Mouse (Mus musculus) forebrain, embryonic 10.5 days (tissue): ENCODE measurements around the gene Prkar1a. TPM values are rescaled to one million over a fixed set of nuclear protein-coding genes. Genes with fewer than 3 reads are reported as not detected.

Source experiments
- polyA plus RNA-seq: library from polyadenylated mRNA; unstranded; fragments of >200 nt; fragmentation: Nextera tagmentation; extraction: Ambion mirVana; gene quantifications from 2 replicates; pipeline ENCODE4 v1.2.1, GENCODE M21; 2016

Prkar1a gene
- polyA plus RNA-seq, 1 experiment from 2014 or later, result 300 TPM

Other genes starting within 250 kb of the Prkar1a start
- gene 9930022D16Rik, start 235.5 kb upstream of the Prkar1a start, polyA plus RNA-seq, result not detected in 2 replicates
- gene Amz2, start 223.5 kb upstream of the Prkar1a start, polyA plus RNA-seq, result 41.9 and 44.4 TPM in 2 replicates
- 2.2 and 2.8 TPM in 2 replicates for gene Arsg, start 176.0 kb upstream of the Prkar1a start, polyA plus RNA-seq
- gene Slc16a6, start 175.8 kb upstream of the Prkar1a start, polyA plus RNA-seq, result 6.5 and 6.8 TPM in 2 replicates
- gene Wipi1, start 37.4 kb upstream of the Prkar1a start, polyA plus RNA-seq, result 15.7 and 18.4 TPM in 2 replicates
- gene Fam20a, start 72.9 kb downstream of the Prkar1a start, polyA plus RNA-seq, result 1.2 and 2.0 TPM in 2 replicates
- not detected in 2 replicates for gene 1700012B07Rik, start 178.6 kb downstream of the Prkar1a start, polyA plus RNA-seq